Mouse (Mus musculus): ENCODE measurements around the gene Cbarp. TPM values are rescaled to one million over a fixed set of nuclear protein-coding genes. Genes with fewer than 3 reads are reported as not detected.

The Cbarp gene
- polyA plus RNA-seq, 1 experiment from 2014 or later = 6.7 TPM

- H3K9ac ChIP-seq = peak overlapping the region; percentile 29; the same call in 1 of the 2 replicates
- H3K9me3 ChIP-seq = no peaks in the 10 kb centered on the region
- peaks cover 19% of the 10 kb centered on the region for H3K36me3 ChIP-seq
- H3K27ac ChIP-seq = peak overlapping the region; percentile 92
- H3K4me2 ChIP-seq = peak overlapping the region; percentile 77
- WGBS = 2% methylated on average over 33 of the region's 33 CpGs
- peaks cover 89% of the 10 kb centered on the region for H3K4me1 ChIP-seq
- no peaks in the 10 kb centered on the region for H3K27me3 ChIP-seq (replicated peaks)
- ATAC-seq (ENCODE audit: insufficient read depth, low FRiP score, low read depth) = peak; percentile 8; the same call in 1 of the 2 replicates
- peak overlapping the region; percentile 47 for H3K4me3 ChIP-seq (replicated peaks)
These were observed 20.1 kb upstream of the Cbarp start for GRCm38 (mm10) chr10:80160455-80161371.

- peak overlapping the region; percentile 19; the same call in 1 of the 2 replicates for H3K9ac ChIP-seq
- H3K36me3 ChIP-seq = peaks cover 28% of the 10 kb centered on the region
- H3K9me3 ChIP-seq = no peaks in the 10 kb centered on the region
- H3K4me1 ChIP-seq = peaks cover 92% of the 10 kb centered on the region
- peak overlapping the region; percentile 77 for H3K4me2 ChIP-seq
- peak; percentile 81 for ATAC-seq (ENCODE audit: insufficient read depth, low FRiP score, low read depth)
- no peaks in the 10 kb centered on the region for H3K27me3 ChIP-seq (replicated peaks)
- H3K27ac ChIP-seq = peak overlapping the region; percentile 92
- peak overlapping the region; percentile 47 for H3K4me3 ChIP-seq (replicated peaks)
- under 1% methylated on average over 55 of the region's 55 CpGs for WGBS
These were observed 19.2 kb upstream of the Cbarp start for GRCm38 (mm10) chr10:80159561-80160454.

GRCm38 (mm10) chr10:80159021-80159560 is 18.5 kb upstream of the Cbarp start:
- 10% methylated on average over 12 of the region's 12 CpGs for WGBS
- Histone ChIP-seq H3K27ac (peak overlapping the region; percentile 92), H3K27me3 (replicated peaks) (no peaks in the 10 kb centered on the region), H3K4me3 (replicated peaks) (peak overlapping the region; percentile 47), H3K9me3 (no peaks in the 10 kb centered on the region), H3K4me2 (peak overlapping the region; percentile 77), H3K4me1 (peaks cover 92% of the 10 kb centered on the region), H3K9ac (peak overlapping the region; percentile 19; the same call in 1 of the 2 replicates), H3K36me3 (peaks cover 35% of the 10 kb centered on the region)
- peak; percentile 0; the same call in 1 of the 2 replicates for ATAC-seq (ENCODE audit: insufficient read depth, low FRiP score, low read depth)

GRCm38 (mm10) chr10:80158307-80158986 is 17.8 kb upstream of the Cbarp start:
- ATAC-seq (ENCODE audit: insufficient read depth, low FRiP score, low read depth) = no peak
- H3K9me3 ChIP-seq = no peaks in the 10 kb centered on the region
- no peak overlapping the region for H3K9ac ChIP-seq
- no peak overlapping the region for H3K4me3 ChIP-seq (replicated peaks)
- peaks cover 93% of the 10 kb centered on the region for H3K4me1 ChIP-seq
- H3K27me3 ChIP-seq (replicated peaks) = no peaks in the 10 kb centered on the region
- H3K27ac ChIP-seq = peak overlapping the region; percentile 92
- 9% methylated on average over 18 of the region's 18 CpGs for WGBS
- peak overlapping the region; percentile 77 for H3K4me2 ChIP-seq
- H3K36me3 ChIP-seq = peaks cover 41% of the 10 kb centered on the region

GRCm38 (mm10) chr10:80157141-80157929 is 16.7 kb upstream of the Cbarp start:
- Histone ChIP-seq H3K4me3 (replicated peaks) (no peak overlapping the region), H3K27me3 (replicated peaks) (no peaks in the 10 kb centered on the region), H3K4me1 (peaks cover 93% of the 10 kb centered on the region), H3K9me3 (no peaks in the 10 kb centered on the region), H3K36me3 (peaks cover 46% of the 10 kb centered on the region), H3K9ac (no peak overlapping the region), H3K4me2 (no peak overlapping the region), H3K27ac (peak overlapping the region; percentile 92; the same call in 1 of the 2 replicates)
- ATAC-seq (ENCODE audit: insufficient read depth, low FRiP score, low read depth) = no peak
- WGBS = 60% methylated on average over 15 of the region's 15 CpGs

- Histone ChIP-seq H3K9me3 (no peaks in the 10 kb centered on the region), H3K9ac (no peak overlapping the region), H3K36me3 (peaks cover 46% of the 10 kb centered on the region), H3K4me2 (no peak overlapping the region), H3K4me3 (replicated peaks) (no peak overlapping the region), H3K27ac (peak overlapping the region; percentile 92), H3K4me1 (peaks cover 92% of the 10 kb centered on the region), H3K27me3 (replicated peaks) (no peaks in the 10 kb centered on the region)
- WGBS = 60% methylated on average over 7 of the region's 7 CpGs
- ATAC-seq (ENCODE audit: insufficient read depth, low FRiP score, low read depth) = no peak
These were observed 16.1 kb upstream of the Cbarp start for GRCm38 (mm10) chr10:80156752-80157053.

GRCm38 (mm10) chr10:80156002-80156751 is 15.5 kb upstream of the Cbarp start:
- H3K36me3 ChIP-seq = peaks cover 46% of the 10 kb centered on the region
- no peak overlapping the region for H3K4me2 ChIP-seq
- 79% methylated on average over 29 of the region's 29 CpGs for WGBS
- no peak for ATAC-seq (ENCODE audit: insufficient read depth, low FRiP score, low read depth)
- no peak overlapping the region for H3K4me3 ChIP-seq (replicated peaks)
- no peaks in the 10 kb centered on the region for H3K9me3 ChIP-seq
- peaks cover 87% of the 10 kb centered on the region for H3K4me1 ChIP-seq
- no peak overlapping the region for H3K9ac ChIP-seq
- peak overlapping the region; percentile 92 for H3K27ac ChIP-seq
- H3K27me3 ChIP-seq (replicated peaks) = no peaks in the 10 kb centered on the region

- Histone ChIP-seq H3K4me1 (peaks cover 78% of the 10 kb centered on the region), H3K9me3 (no peaks in the 10 kb centered on the region), H3K4me2 (no peak overlapping the region), H3K27ac (peak overlapping the region; percentile 92), H3K27me3 (replicated peaks) (no peaks in the 10 kb centered on the region), H3K4me3 (replicated peaks) (no peak overlapping the region), H3K36me3 (peaks cover 46% of the 10 kb centered on the region), H3K9ac (no peak overlapping the region)
- 55% methylated on average over 1 of the region's 1 CpGs for WGBS
- no peak for ATAC-seq (ENCODE audit: insufficient read depth, low FRiP score, low read depth)
These were observed 14.6 kb upstream of the Cbarp start for GRCm38 (mm10) chr10:80155277-80155676.

- 74% methylated on average over 7 of the region's 7 CpGs for WGBS
- no peaks in the 10 kb centered on the region for H3K9me3 ChIP-seq
- H3K4me1 ChIP-seq = peaks cover 73% of the 10 kb centered on the region
- no peak overlapping the region for H3K4me3 ChIP-seq (replicated peaks)
- peaks cover 46% of the 10 kb centered on the region for H3K36me3 ChIP-seq
- H3K27me3 ChIP-seq (replicated peaks) = no peaks in the 10 kb centered on the region
- H3K27ac ChIP-seq = peak overlapping the region; percentile 100
- ATAC-seq (ENCODE audit: insufficient read depth, low FRiP score, low read depth) = no peak
- H3K4me2 ChIP-seq = peak overlapping the region; percentile 84; the same call in 1 of the 2 replicates
- H3K9ac ChIP-seq = no peak overlapping the region
These were observed 13.7 kb upstream of the Cbarp start for GRCm38 (mm10) chr10:80154384-80154783.

- H3K9ac ChIP-seq = peak overlapping the region; percentile 12; the same call in 1 of the 2 replicates
- peaks cover 66% of the 10 kb centered on the region for H3K4me1 ChIP-seq
- peak overlapping the region; percentile 100 for H3K27ac ChIP-seq
- H3K4me3 ChIP-seq (replicated peaks) = peak overlapping the region; percentile 79; the same call in 1 of the 2 replicates
- ATAC-seq (ENCODE audit: insufficient read depth, low FRiP score, low read depth) = no peak
- H3K4me2 ChIP-seq = peak overlapping the region; percentile 84
- H3K27me3 ChIP-seq (replicated peaks) = no peaks in the 10 kb centered on the region
- peaks cover 46% of the 10 kb centered on the region for H3K36me3 ChIP-seq
- H3K9me3 ChIP-seq = no peaks in the 10 kb centered on the region
- 75% methylated on average over 19 of the region's 19 CpGs for WGBS
These were observed 13.1 kb upstream of the Cbarp start for GRCm38 (mm10) chr10:80153713-80154112.

All from stomach, embryonic 15.5 days (tissue).